Mouse (Mus musculus) lung, adult 18-20 months (tissue): ENCODE measurements around the gene Mnat1.
"Not testable (repeated sequence)": the region's sequence is repeated elsewhere in the genome, so short reads cannot be mapped to it uniquely, and the experiment has no call there.

ENCODE experiments used
- DNase-seq, 2 experiments: peaks; one replicate each; pipeline ENCODE4 v3.0.0; 2022; ENCODE audit warnings: mixed read lengths in 2 of 2

Mnat1 gene

DNA sequence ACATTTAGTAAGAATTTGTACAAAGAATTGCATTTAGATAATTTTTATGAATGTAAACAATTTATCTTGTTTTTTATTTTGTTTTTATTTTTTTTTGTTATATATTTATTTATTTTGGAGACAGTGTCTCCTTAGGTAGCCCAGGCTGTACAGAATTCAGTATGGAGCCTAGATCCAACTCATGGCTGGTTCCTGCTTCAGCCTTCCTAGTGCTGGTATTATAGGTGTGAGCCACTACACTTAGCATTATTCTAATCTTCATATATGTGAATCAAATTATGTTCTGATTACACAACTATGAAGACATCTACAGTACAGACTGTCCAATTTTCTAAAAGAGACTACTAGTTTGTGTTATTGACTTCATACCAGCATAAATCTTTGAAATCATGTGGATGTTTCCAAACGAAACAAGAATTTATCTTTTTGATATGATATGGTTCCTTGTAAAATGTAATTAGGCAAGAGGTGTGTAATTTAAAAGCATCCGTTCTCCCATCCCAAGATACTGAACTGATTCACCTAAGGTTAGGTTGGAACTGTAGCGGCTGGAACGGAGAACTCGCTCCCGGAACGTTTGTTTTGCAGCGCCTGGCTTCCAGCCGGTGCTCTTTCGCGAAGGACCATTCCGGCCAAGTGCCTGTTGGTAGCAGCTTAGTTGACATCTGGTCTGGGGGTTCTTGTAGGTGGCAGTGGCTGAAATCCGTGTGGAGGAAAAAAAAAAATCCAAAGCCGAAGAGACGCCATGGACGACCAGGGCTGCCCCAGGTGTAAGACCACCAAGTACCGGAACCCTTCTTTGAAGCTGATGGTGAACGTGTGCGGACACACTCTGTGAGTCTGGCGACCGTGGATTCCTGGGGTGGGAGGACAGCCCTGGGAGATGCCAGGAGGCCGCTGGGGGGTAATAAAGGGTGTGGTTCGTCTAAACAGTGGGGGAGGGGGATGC, at the start of gene Mnat1:
TSS of gene Mnat1 (plus strand) at position 625 of the 949 bp plus-strand sequence.
- peak; percentile 77 to 80 for DNase-seq

DNA sequence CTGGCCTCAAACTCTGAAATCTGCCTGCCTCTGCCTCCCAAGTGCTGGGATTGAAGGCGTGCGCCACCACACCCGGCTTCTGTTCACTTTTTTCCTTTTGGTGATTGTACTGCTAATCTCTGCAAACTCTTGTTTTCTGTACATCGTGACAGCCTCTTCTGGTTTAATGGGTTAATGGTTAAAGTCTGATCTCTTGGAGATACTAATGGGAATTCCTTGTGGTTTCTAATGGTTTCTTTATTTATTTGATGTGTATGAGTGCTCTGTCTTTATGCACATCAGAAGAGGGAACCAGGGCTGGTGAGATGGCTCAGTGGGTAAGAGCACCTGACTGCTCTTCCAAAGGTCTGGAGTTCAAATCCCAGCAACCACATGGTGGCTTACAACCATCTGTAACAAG, 41.7 kb upstream of the Mnat1 start:
- DNase-seq: not testable (repeated sequence)

GRCm38 (mm10) chr12:73083773-73084172, 39.7 kb upstream of the Mnat1 start:
- no peak for DNase-seq

DNA sequence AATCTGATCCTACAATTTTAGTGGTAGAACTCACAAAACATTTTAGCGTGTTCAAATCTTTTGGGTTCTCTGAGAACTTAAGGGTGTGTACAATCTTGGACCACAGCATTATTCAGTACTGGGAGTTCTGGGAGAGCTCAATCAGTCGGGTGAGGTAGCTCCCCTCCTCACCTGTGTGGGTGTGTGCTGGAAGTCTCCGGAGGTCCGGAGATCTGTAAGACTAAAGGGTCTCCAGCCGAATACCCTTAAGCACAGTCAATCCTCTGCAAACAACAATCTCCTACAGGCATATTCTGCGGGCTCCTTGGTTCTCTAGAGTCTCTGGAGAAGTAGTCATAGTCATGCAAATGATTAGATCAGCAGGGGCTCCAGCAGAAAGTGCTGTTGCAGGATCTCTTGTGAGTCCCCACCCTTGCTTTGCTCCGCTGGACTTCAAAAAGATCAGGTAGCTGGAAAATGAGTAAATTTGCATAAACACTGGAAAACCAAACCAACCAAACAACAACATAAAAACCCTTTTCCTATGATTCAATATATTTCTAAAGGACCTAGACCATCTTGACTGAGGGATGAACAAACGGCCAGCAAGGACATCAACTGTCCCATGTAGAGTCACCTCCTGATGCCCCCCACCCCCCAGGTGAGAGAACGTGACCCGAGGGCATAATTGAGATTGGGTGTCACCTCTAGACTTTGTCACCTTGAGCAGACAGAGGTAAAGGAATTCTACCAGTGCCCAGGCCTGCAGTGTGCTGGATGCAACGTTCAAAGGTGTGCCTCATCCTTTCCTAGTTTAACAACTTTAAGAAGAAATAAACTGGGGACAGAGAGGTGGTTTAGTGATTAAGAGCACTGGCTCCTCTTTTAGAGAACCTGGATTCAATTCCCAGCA, 37.5 kb upstream of the Mnat1 start:
- DNase-seq: no peak

- no peak for DNase-seq
Observed at GRCm38 (mm10) chr12:73087086-73087485, 36.4 kb upstream of the Mnat1 start.

DNA sequence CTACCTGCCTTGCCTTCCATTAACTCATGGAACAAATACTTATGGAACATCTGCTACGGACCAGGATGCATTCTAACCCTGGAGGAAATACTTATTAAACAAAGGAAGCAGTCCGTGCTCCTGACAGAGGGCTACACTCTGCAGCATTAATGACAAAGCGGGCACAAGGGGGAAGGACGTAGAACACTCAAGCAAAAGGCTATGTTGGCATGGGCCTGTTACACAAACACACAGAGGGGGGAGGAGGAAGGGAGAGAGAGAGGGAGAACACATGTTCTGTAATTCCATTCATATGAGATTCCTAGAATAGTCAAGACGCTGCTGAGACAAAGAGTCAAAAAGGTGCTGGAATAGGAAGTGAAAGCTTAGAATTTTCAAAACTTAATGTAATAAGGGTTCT, 35.0 kb upstream of the Mnat1 start:
- peak in 1 of 2 experiments; percentile 13 for DNase-seq

- DNase-seq: no peak
Observed at GRCm38 (mm10) chr12:73088911-73089310, 34.6 kb upstream of the Mnat1 start.

- DNase-seq: peak; percentile 11 to 38
Observed at GRCm38 (mm10) chr12:73090672-73091335, 32.7 kb upstream of the Mnat1 start.

GRCm38 (mm10) chr12:73094189-73094588, 29.3 kb upstream of the Mnat1 start:
- no peak for DNase-seq

DNA sequence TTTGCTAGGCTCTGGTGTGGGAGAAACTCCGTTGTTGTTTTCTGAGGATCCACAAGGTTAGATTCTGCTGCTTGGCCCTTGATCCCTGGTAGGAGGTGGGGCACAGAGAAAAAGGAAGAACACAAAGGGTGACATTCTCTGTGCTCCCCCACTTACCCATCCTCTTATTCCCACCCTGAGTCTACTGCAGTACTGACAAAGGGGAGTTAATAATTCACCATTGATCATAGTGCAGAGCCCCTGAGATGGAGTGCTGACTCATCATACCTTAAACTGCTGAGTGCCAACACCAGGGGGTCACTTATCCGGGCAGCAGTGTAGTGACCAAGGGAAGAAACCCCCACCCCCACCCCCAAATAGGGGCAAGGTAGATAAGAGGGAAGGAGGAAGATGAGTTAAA, 28.9 kb upstream of the Mnat1 start:
- DNase-seq: no peak

GRCm38 (mm10) chr12:73096177-73096576, 27.3 kb upstream of the Mnat1 start:
- not testable (repeated sequence) for DNase-seq

- DNase-seq: peak; percentile 12 to 51
Observed at GRCm38 (mm10) chr12:73098593-73098992, 24.9 kb upstream of the Mnat1 start.

GRCm38 (mm10) chr12:73103713-73104112, 19.8 kb upstream of the Mnat1 start:
- DNase-seq: no peak

DNA sequence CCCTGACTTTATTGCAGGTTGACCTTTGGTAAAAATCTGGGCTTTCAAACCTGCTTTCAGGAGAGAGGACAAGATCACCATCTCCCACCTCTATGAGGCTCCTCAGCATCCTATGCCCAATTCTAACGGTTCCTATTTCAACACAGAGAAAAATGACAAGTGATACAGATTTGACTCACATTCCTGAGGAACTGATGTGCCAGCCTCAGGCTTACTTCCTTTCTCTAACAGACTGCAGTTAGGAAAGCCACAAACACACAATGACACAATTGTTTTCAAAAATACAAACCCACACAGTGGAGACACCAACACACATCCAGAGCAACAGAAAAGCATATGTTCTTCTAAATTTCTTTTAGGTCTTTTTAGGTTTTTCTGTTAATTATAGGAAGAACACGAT, 15.7 kb upstream of the Mnat1 start:
- DNase-seq: no peak

DNA sequence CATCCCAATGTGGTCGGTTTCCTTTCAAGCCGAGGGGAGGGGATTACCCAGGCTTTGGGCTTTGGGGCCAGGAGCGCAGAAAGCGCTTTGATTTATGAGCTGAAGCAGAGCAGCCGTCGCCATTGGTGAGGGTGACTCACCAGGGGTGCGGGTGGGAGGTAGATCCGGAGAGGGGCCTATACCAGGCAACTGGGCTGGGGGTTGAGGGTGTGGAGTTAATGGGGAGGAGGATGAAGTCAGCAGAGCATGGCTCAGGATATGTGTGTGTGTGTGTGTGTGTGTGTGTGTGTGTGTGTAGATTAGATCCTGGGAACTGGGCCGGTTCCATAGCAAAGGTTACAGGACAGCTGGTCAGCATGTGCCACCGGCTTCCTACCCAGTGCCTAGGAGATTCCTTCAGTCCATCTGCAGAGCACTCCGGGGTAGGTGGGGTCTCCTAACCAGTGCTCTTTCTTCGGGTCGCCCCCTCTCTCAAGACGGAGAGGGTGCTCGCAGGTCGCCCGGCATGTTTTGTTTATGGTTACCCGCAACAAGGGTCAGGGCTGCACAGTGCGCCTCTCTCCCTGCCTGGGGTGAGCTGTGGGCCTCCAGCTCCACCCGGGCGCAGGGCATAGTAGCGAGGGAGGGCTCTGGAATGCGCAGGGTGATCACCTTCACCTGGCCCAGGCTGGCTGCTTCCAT, 12.9 kb upstream of the Mnat1 start:
- peak; percentile 36 to 50 for DNase-seq

- peak; percentile 28 to 42 for DNase-seq
Observed at GRCm38 (mm10) chr12:73111561-73112325, 11.8 kb upstream of the Mnat1 start.

- DNase-seq: peak; percentile 43 to 56
Observed at GRCm38 (mm10) chr12:73112326-73113087, 11.0 kb upstream of the Mnat1 start.

DNA sequence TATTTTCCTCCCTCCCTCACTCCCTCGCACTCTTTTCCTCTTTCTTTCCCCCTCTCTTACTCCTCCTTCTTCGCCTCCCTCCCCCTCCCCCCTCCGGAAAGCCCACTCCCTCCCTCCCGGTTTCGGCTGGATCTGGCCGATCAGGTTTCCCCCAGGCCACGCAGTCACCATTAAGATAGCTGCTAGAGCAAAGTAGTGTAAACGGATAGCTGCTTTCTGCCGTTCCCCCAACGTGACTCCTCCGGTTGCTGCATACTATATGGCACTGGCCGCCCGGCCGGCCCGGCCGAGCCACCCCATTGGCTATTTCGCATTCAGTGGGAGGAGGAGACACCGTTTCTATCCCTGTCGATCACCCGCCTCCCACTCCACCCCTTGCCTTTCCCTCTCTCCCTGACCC, 10.3 kb upstream of the Mnat1 start, which contains the start of gene Six4:
TSS of gene Six4 (minus strand) at position 261 of the 400 bp plus-strand sequence.
- DNase-seq: peak; percentile 81 to 88

DNA sequence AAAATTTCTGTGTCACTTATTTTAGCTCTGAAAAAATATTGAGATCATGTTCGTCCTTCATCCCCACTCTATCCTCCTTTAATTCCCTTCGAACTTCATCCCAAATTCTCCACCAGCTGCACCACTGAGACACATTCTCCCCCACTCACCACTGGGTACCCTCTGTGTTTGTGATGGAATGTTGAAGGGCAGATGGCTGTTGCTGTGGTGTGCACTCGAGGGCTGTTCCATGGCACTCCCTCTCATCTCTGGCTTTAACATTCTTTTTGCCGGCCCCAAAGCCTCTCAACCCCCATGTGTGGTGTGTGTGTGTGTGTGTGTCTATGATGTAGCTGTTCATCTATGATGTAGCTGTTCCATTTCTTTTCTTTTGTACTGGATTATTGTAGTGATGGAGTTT, 1.7 kb downstream of the Mnat1 start:
- DNase-seq: no peak

GRCm38 (mm10) chr12:73140732-73141131, 17.2 kb downstream of the Mnat1 start:
- no peak for DNase-seq

DNA sequence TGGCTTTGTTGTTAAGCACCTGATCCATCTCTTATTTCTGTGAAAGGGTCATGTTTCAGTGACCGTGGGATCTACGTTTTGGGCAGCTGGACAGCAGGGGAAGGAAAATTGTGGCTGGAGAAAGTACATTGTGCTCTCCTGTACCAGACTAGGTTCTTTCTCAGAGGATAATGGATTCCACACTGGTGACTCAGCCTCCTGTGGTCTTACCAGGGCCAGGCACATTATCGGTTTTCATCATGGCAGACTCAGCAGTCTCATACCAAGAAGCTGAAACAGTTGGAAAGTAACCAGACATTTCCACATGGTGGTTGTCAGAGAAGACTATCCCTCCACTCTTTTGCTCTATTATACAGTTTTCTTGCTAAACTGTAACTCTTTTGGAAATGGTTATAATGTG, 23.7 kb downstream of the Mnat1 start:
- DNase-seq: peak in 1 of 2 experiments; percentile 39
